ENCODE assay signal across 23 mouse cellular contexts in the genomic region with DNA sequence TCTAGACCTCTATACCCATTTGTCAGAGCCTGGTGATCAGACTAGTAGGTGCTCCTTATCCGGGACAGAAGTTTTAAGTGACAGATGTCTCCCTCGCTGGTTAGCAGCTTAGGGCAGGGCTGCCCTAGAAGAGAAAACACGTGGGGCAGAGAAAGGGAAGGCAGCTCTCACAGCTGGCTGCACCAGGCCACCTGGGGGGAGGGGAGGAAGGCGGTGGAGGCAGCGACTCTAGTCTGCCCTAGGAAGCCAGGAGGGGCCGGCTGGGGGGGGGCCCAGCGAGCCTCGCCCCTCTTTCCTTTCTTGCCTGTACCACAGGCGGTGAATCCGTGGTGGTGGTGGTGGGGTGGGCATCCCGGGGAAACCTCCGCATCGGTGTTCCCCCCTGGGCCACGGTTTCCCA.
DNase-seq lines count a peak whose midpoint lies in the region; ATAC-seq lines count a peak whose summit lies in the region.
"Had no signal": no experiment of that assay in that cellular context is flagged by ENCODE, and none has a peak within 500 bp of the region (broad histone marks: within the 10 kb centered on the region; RNA-seq: fewer than 3 reads in every experiment).

No protein-coding gene starts in this region.

- ATAC-seq in monocyte, adult 5-6 weeks (replicated peaks; ENCODE audit: insufficient number of reproducible peaks, low FRiP score, low TSS enrichment, poor library complexity, severe bottlenecking), result no peak
- ATAC-seq: forebrain, embryonic 13.5 days; inflammation-experienced regulatory T-cells, adult 6 months had no signal

- DNase-seq in retina, adult 2 months (ENCODE audit: low read depth, low spot score), result peak; percentile 1
- DNase-seq in retina, postnatal 1 day, result no peak
- peak; percentile 0 for DNase-seq in forelimb bud, embryonic 11.5 days (ENCODE audit: low read depth, low spot score)
- DNase-seq in thymus, postnatal 0 days (ENCODE audit: low spot score), result peak; percentile 77
- DNase-seq in kidney, adult 11 months, result no peak
- DNase-seq in left cerebral cortex, adult 8-10 months (ENCODE audit: low spot score in 2 of 2), result no peak
- DNase-seq: adrenal gland, adult 8-10 months; cerebellum, adult 2 months; cerebellum, postnatal 14 days; gastrocnemius, adult 2 months; gastrocnemius, postnatal 36 days; heart, adult 18-20 months; heart, postnatal 10 days; kidney, adult 18-20 months; kidney, postnatal 25 days; left cerebral cortex, postnatal 4 days; liver, embryonic 13.5 days; lung, adult 2 months; lung, postnatal 14 days; midbrain, embryonic 14.5 days had no signal

Comparison
In these comparisons a context has a peak if more than half of its experiments do, and no peak if none do; other contexts are left out.
1. DNase-seq: peak in retina, adult 2 months (single experiment), forelimb bud, embryonic 11.5 days (single experiment) and thymus, postnatal 0 days (single experiment); none in retina, postnatal 1 day (single experiment), kidney, adult 11 months (single experiment) and left cerebral cortex, adult 8-10 months (0 of 2).